Mouse (Mus musculus): ENCODE measurements around the gene Nup37. TPM values are rescaled to one million over a fixed set of nuclear protein-coding genes. Genes with fewer than 3 reads are reported as not detected.

Nup37 gene
- polyA plus RNA-seq, 1 experiment = 7.1 TPM

- Histone ChIP-seq H3K27me3 (replicated peaks; ENCODE audit: control insufficient read depth, insufficient read depth, low read length) (no peaks in the 10 kb centered on the region), H3K27ac (ENCODE audit: insufficient read depth, low read depth, low read length) (no peak overlapping the region), H3K4me1 (ENCODE audit: control insufficient read depth, insufficient read depth, low read length) (no peaks in the 10 kb centered on the region), H3K36me3 (ENCODE audit: control insufficient read depth, insufficient read depth, low read length) (peaks cover 3% of the 10 kb centered on the region), H3K4me3 (ENCODE audit: insufficient read depth, low read depth, low read length) (no peak overlapping the region)
- TF ChIP-seq CTCF (conservative IDR thresholded peaks at IDR 0.05; ENCODE audit: insufficient read depth, insufficient read length, low read depth, low read length) (no peak), POLR2A (IDR thresholded peaks at IDR 0.05; ENCODE audit: low read depth, low read length) (no peak)
- WGBS = 67% methylated on average over 5 of the region's 5 CpGs
- DNase-seq = no peak
Measured at GRCm38 (mm10) chr10:88225421-88225820, 78.6 kb downstream of the Nup37 start.

- H3K4me1 ChIP-seq (ENCODE audit: control insufficient read depth, insufficient read depth, low read length) = no peaks in the 10 kb centered on the region
- DNase-seq = no peak
- no peak overlapping the region for H3K4me3 ChIP-seq (ENCODE audit: insufficient read depth, low read depth, low read length)
- 93% methylated on average over 2 of the region's 2 CpGs for WGBS
- no peak overlapping the region for H3K27ac ChIP-seq (ENCODE audit: insufficient read depth, low read depth, low read length)
- no peak for TF ChIP-seq POLR2A (IDR thresholded peaks at IDR 0.05; ENCODE audit: low read depth, low read length)
- no peak for TF ChIP-seq CTCF (conservative IDR thresholded peaks at IDR 0.05; ENCODE audit: insufficient read depth, insufficient read length, low read depth, low read length)
- peaks cover 1% of the 10 kb centered on the region; the same call in 1 of the 2 replicates for H3K36me3 ChIP-seq (ENCODE audit: control insufficient read depth, insufficient read depth, low read length)
- H3K27me3 ChIP-seq (replicated peaks; ENCODE audit: control insufficient read depth, insufficient read depth, low read length) = no peaks in the 10 kb centered on the region
Measured at GRCm38 (mm10) chr10:88227962-88228361, 81.2 kb downstream of the Nup37 start.

Other genes starting within 250 kb of the Nup37 start
- gene Pmch, start 55.9 kb upstream of the Nup37 start, polyA plus RNA-seq (2012; rRNA removed) = not detected in 2 replicates
- 0.06 and 0.16 TPM in 2 replicates for gene Parpbp, start 51 bp upstream of the Nup37 start, polyA plus RNA-seq (2012; rRNA removed)
- 23.6 and 25.4 TPM in 2 replicates for gene Washc3, start 54.1 kb downstream of the Nup37 start, polyA plus RNA-seq (2012; rRNA removed)
- 16.4 and 18.5 TPM in 2 replicates for gene Dram1, start 232.1 kb downstream of the Nup37 start, polyA plus RNA-seq (2012; rRNA removed)
- gene Gnptab, start 232.1 kb downstream of the Nup37 start, polyA plus RNA-seq (2012; rRNA removed) = 12.6 and 12.8 TPM in 2 replicates

Data from kidney, adult 2 months (tissue).